11 mouse cellular contexts compared by ENCODE assay signal in genomic region chr4:151539881-151540280, GRCm38 (mm10).
DNase-seq lines count a peak whose midpoint lies in the region; ATAC-seq and TF ChIP-seq lines count a peak whose summit lies in the region.
"Had no signal": no experiment of that assay in that cellular context is flagged by ENCODE, and none has a peak within 500 bp of the region (broad histone marks: within the 10 kb centered on the region; RNA-seq: fewer than 3 reads in every experiment).

No protein-coding gene starts in this region.

- peak; percentile 51 for DNase-seq in cerebellum, adult 11-12 months
- no peak for DNase-seq in cerebellum, adult 11 months
- no peak for DNase-seq in hindbrain, embryonic 10.5 days (ENCODE audit: low spot score)
- DNase-seq in hindbrain, embryonic 11.5 days (ENCODE audit: low spot score), result no peak
- peak; percentile 39 for DNase-seq in cerebellum, adult 9-10 months
- DNase-seq in hindbrain, postnatal 0 days (ENCODE audit: low spot score), result no peak
- no peak for DNase-seq in embryo, embryonic 10 days (ENCODE audit: low spot score)
- DNase-seq: adrenal gland, postnatal 36 days; thymus, adult 2 months had no signal

- TF ChIP-seq CTCF in hindbrain, postnatal 0 days (IDR thresholded peaks at IDR 0.05; ENCODE audit: low read depth), result no peak

- peaks cover 51% of the 10 kb centered on the region for H3K4me1 ChIP-seq in hindbrain, embryonic 10.5 days (replicated peaks)
- no peaks in the 10 kb centered on the region; the same call in 1 of the 2 replicates for H3K4me1 ChIP-seq in hindbrain, embryonic 11.5 days (replicated peaks; ENCODE audit: control insufficient read depth, insufficient read depth, low read length)
- peaks cover 18% of the 10 kb centered on the region; the same call in 1 of the 2 replicates for H3K4me1 ChIP-seq in hindbrain, postnatal 0 days (ENCODE audit: insufficient read depth, low read length)
- H3K4me1 ChIP-seq: liver, embryonic 15.5 days had no signal

- no peak overlapping the region for H3K4me3 ChIP-seq in hindbrain, embryonic 10.5 days
- H3K4me3 ChIP-seq in hindbrain, embryonic 11.5 days (ENCODE audit: low read depth, low read length), result no peak overlapping the region
- H3K4me3 ChIP-seq in hindbrain, postnatal 0 days (ENCODE audit: low read length), result no peak overlapping the region
- H3K4me3 ChIP-seq: liver, embryonic 15.5 days had no signal

- no peak overlapping the region for H3K9ac ChIP-seq in hindbrain, embryonic 11.5 days (ENCODE audit: low read depth, low read length)
- 0 out of 2 replicates have a peak overlapping the region, but pooled peaks have one; percentile 4 for H3K9ac ChIP-seq in hindbrain, postnatal 0 days (replicated peaks; ENCODE audit: low read length)
- H3K9ac ChIP-seq: liver, embryonic 15.5 days had no signal

- 85% methylated on average over 5 of the region's 5 CpGs for WGBS in hindbrain, embryonic 10.5 days
- 84% methylated on average over 5 of the region's 5 CpGs for WGBS in hindbrain, embryonic 11.5 days
- 39% methylated on average over 5 of the region's 5 CpGs for WGBS in hindbrain, postnatal 0 days

- H3K36me3 ChIP-seq in hindbrain, embryonic 10.5 days, result no peaks in the 10 kb centered on the region
- no peaks in the 10 kb centered on the region for H3K36me3 ChIP-seq in hindbrain, embryonic 11.5 days (ENCODE audit: control insufficient read depth, insufficient read depth, low read length)
- no peaks in the 10 kb centered on the region for H3K36me3 ChIP-seq in hindbrain, postnatal 0 days (ENCODE audit: insufficient read depth, low read length)
- H3K36me3 ChIP-seq: liver, embryonic 15.5 days had no signal

- H3K9me3 ChIP-seq in hindbrain, embryonic 10.5 days, result no peaks in the 10 kb centered on the region
- H3K9me3 ChIP-seq in hindbrain, embryonic 11.5 days (ENCODE audit: control insufficient read depth, low read length), result no peaks in the 10 kb centered on the region
- H3K9me3 ChIP-seq in hindbrain, postnatal 0 days (ENCODE audit: low read length), result no peaks in the 10 kb centered on the region
- H3K9me3 ChIP-seq: liver, embryonic 15.5 days had no signal

- no peak overlapping the region for H3K4me2 ChIP-seq in hindbrain, embryonic 11.5 days (replicated peaks; ENCODE audit: low read depth, low read length)
- H3K4me2 ChIP-seq in hindbrain, postnatal 0 days (ENCODE audit: low read depth, low read length), result no peak overlapping the region
- H3K4me2 ChIP-seq: liver, embryonic 15.5 days had no signal

- no peak for ATAC-seq in hindbrain, embryonic 11.5 days (ENCODE audit: low FRiP score)
- ATAC-seq in hindbrain, postnatal 0 days, result no peak
- ATAC-seq in frontal cortex, adult (ENCODE audit: low TSS enrichment), result no peak

- peak overlapping the region; percentile 77 for H3K27ac ChIP-seq in hindbrain, embryonic 10.5 days
- H3K27ac ChIP-seq in hindbrain, embryonic 11.5 days (ENCODE audit: low read depth, low read length), result no peak overlapping the region
- H3K27ac ChIP-seq in hindbrain, postnatal 0 days, result no peak overlapping the region
- H3K27ac ChIP-seq: liver, embryonic 15.5 days had no signal

- H3K27me3 ChIP-seq in hindbrain, embryonic 10.5 days (ENCODE audit: insufficient read depth, poor library complexity, severe bottlenecking), result peaks cover 10% of the 10 kb centered on the region
- H3K27me3 ChIP-seq in hindbrain, embryonic 11.5 days (ENCODE audit: control insufficient read depth, insufficient read depth, low read length), result no peaks in the 10 kb centered on the region
- no peaks in the 10 kb centered on the region for H3K27me3 ChIP-seq in hindbrain, postnatal 0 days (ENCODE audit: insufficient read depth, low read length)
- H3K27me3 ChIP-seq: liver, embryonic 15.5 days had no signal

Comparison
In these comparisons a context has a peak if more than half of its experiments do, and no peak if none do; other contexts are left out.
1. DNase-seq: peak in cerebellum, adult 11-12 months (single experiment) and cerebellum, adult 9-10 months (single experiment); none in cerebellum, adult 11 months (single experiment), hindbrain, embryonic 10.5 days (single experiment), hindbrain, embryonic 11.5 days (single experiment), hindbrain, postnatal 0 days (single experiment) and embryo, embryonic 10 days (single experiment).